Mouse (Mus musculus) lung, postnatal 0 days (tissue): ENCODE results near the gene Eci2.

Source experiments
- CTCF ChIP-seq: IDR thresholded peaks from 2 replicates; pipeline ENCODE4 v1.5.1; 2016; ENCODE audit warnings: antibody characterized with exemption, mild to moderate bottlenecking
- EP300 ChIP-seq: IDR thresholded peaks from 2 replicates; pipeline ENCODE4 v1.6.1; 2016; ENCODE audit warnings: antibody characterized with exemption, mild to moderate bottlenecking, control low read depth

DNA sequence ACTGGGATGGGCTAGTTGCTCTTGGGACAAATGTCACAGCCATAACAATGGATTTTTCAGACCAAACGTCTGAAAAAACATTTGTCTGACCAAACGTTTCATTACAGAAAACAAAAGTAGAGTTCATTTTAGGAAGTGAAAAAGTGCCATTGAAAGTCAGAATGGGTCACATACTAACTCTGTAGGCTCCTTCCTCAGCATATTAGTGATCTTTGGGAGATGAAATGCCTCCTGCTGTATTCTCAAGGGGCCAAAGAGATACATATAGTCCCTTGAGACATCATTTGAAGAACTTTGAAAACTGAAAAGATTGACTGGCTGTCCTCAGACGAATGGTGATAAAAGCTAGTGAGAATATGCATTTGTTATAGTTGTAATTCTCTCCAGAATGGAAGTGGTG is 6.5 kb downstream of the Eci2 start:
- no peak for TF ChIP-seq CTCF
- no peak for TF ChIP-seq EP300
